Mouse (Mus musculus): ENCODE data around the gene Piezo1. TPM values are rescaled to one million over a fixed set of nuclear protein-coding genes. Genes with fewer than 3 reads are reported as not detected.
A peak's percentile ranks its signal among the peaks of the same experiment; 100 is the strongest.

Piezo1 gene
- polyA plus RNA-seq, 1 experiment = 59.4 TPM

GRCm38 (mm10) chr8:122554786-122555185, 3.7 kb upstream of the Piezo1 start:
- Histone ChIP-seq H3K4me3 (ENCODE audit: low read depth, low read length) (no peak overlapping the region), H3K36me3 (ENCODE audit: control insufficient read depth, insufficient read depth, low read length, poor library complexity, severe bottlenecking) (no peaks in the 10 kb centered on the region), H3K4me1 (ENCODE audit: control insufficient read depth, insufficient read depth, low read length) (peaks cover 3% of the 10 kb centered on the region), H3K27me3 (ENCODE audit: control insufficient read depth, insufficient read depth, low read length, poor library complexity, severe bottlenecking) (no peaks in the 10 kb centered on the region), H3K9me3 (replicated peaks; ENCODE audit: control insufficient read depth, insufficient read depth, low read length, poor library complexity, severe bottlenecking) (no peaks in the 10 kb centered on the region), H3K9ac (ENCODE audit: low read depth, poor library complexity, severe bottlenecking) (no peak overlapping the region), H3K27ac (ENCODE audit: insufficient read depth, low read length) (no peak overlapping the region)
- TF ChIP-seq CTCF (IDR thresholded peaks at IDR 0.05; ENCODE audit: low read depth, low read length) (no peak), POLR2A (IDR thresholded peaks at IDR 0.05; ENCODE audit: insufficient read depth, low read length) (no peak), EP300 (IDR thresholded peaks at IDR 0.05; ENCODE audit: insufficient read depth, low read depth, low read length) (no peak)

- Histone ChIP-seq H3K36me3 (ENCODE audit: control insufficient read depth, insufficient read depth, low read length, poor library complexity, severe bottlenecking) (0 out of 2 replicates have a peak, but pooled peaks cover 4% of the 10 kb centered on the region), H3K4me1 (ENCODE audit: control insufficient read depth, insufficient read depth, low read length) (peaks cover 5% of the 10 kb centered on the region), H3K4me3 (ENCODE audit: low read depth, low read length) (peak overlapping the region; percentile 68), H3K27me3 (ENCODE audit: control insufficient read depth, insufficient read depth, low read length, poor library complexity, severe bottlenecking) (no peaks in the 10 kb centered on the region), H3K9ac (ENCODE audit: low read depth, poor library complexity, severe bottlenecking) (peak overlapping the region; percentile 96), H3K27ac (ENCODE audit: insufficient read depth, low read length) (no peak overlapping the region), H3K9me3 (replicated peaks; ENCODE audit: control insufficient read depth, insufficient read depth, low read length, poor library complexity, severe bottlenecking) (no peaks in the 10 kb centered on the region)
- no peak for TF ChIP-seq POLR2A (IDR thresholded peaks at IDR 0.05; ENCODE audit: insufficient read depth, low read length)
- no peak for TF ChIP-seq CTCF (IDR thresholded peaks at IDR 0.05; ENCODE audit: low read depth, low read length)
- TF ChIP-seq EP300 (IDR thresholded peaks at IDR 0.05; ENCODE audit: insufficient read depth, low read depth, low read length) = no peak
These were observed 199 bp downstream of the Piezo1 start for GRCm38 (mm10) chr8:122550995-122551264.

GRCm38 (mm10) chr8:122550234-122550994, 715 bp downstream of the Piezo1 start:
- Histone ChIP-seq H3K9ac (ENCODE audit: low read depth, poor library complexity, severe bottlenecking) (peak overlapping the region; percentile 96), H3K27ac (ENCODE audit: insufficient read depth, low read length) (no peak overlapping the region), H3K27me3 (ENCODE audit: control insufficient read depth, insufficient read depth, low read length, poor library complexity, severe bottlenecking) (no peaks in the 10 kb centered on the region), H3K36me3 (ENCODE audit: control insufficient read depth, insufficient read depth, low read length, poor library complexity, severe bottlenecking) (0 out of 2 replicates have a peak, but pooled peaks cover 4% of the 10 kb centered on the region), H3K4me3 (ENCODE audit: low read depth, low read length) (peak overlapping the region; percentile 68), H3K4me1 (ENCODE audit: control insufficient read depth, insufficient read depth, low read length) (peaks cover 5% of the 10 kb centered on the region), H3K9me3 (replicated peaks; ENCODE audit: control insufficient read depth, insufficient read depth, low read length, poor library complexity, severe bottlenecking) (no peaks in the 10 kb centered on the region)
- TF ChIP-seq CTCF (IDR thresholded peaks at IDR 0.05; ENCODE audit: low read depth, low read length) = no peak
- TF ChIP-seq EP300 (IDR thresholded peaks at IDR 0.05; ENCODE audit: insufficient read depth, low read depth, low read length) = no peak
- no peak for TF ChIP-seq POLR2A (IDR thresholded peaks at IDR 0.05; ENCODE audit: insufficient read depth, low read length)

- Histone ChIP-seq H3K9ac (ENCODE audit: low read depth, poor library complexity, severe bottlenecking) (0 out of 2 replicates have a peak overlapping the region, but pooled peaks have one; percentile 96), H3K4me1 (ENCODE audit: control insufficient read depth, insufficient read depth, low read length) (peaks cover 9% of the 10 kb centered on the region), H3K4me3 (ENCODE audit: low read depth, low read length) (no peak overlapping the region), H3K36me3 (ENCODE audit: control insufficient read depth, insufficient read depth, low read length, poor library complexity, severe bottlenecking) (0 out of 2 replicates have a peak, but pooled peaks cover 4% of the 10 kb centered on the region), H3K27me3 (ENCODE audit: control insufficient read depth, insufficient read depth, low read length, poor library complexity, severe bottlenecking) (no peaks in the 10 kb centered on the region), H3K27ac (ENCODE audit: insufficient read depth, low read length) (0 out of 2 replicates have a peak overlapping the region, but pooled peaks have one; percentile 3), H3K9me3 (replicated peaks; ENCODE audit: control insufficient read depth, insufficient read depth, low read length, poor library complexity, severe bottlenecking) (no peaks in the 10 kb centered on the region)
- no peak for TF ChIP-seq POLR2A (IDR thresholded peaks at IDR 0.05; ENCODE audit: insufficient read depth, low read length)
- TF ChIP-seq EP300 (IDR thresholded peaks at IDR 0.05; ENCODE audit: insufficient read depth, low read depth, low read length) = no peak
- TF ChIP-seq CTCF (IDR thresholded peaks at IDR 0.05; ENCODE audit: low read depth, low read length) = no peak
These were observed 2.2 kb downstream of the Piezo1 start for GRCm38 (mm10) chr8:122548891-122549439.

GRCm38 (mm10) chr8:122548331-122548730, 2.8 kb downstream of the Piezo1 start:
- TF ChIP-seq EP300 (IDR thresholded peaks at IDR 0.05; ENCODE audit: insufficient read depth, low read depth, low read length) (no peak), CTCF (IDR thresholded peaks at IDR 0.05; ENCODE audit: low read depth, low read length) (no peak), POLR2A (IDR thresholded peaks at IDR 0.05; ENCODE audit: insufficient read depth, low read length) (no peak)
- no peak overlapping the region for H3K4me3 ChIP-seq (ENCODE audit: low read depth, low read length)
- H3K36me3 ChIP-seq (ENCODE audit: control insufficient read depth, insufficient read depth, low read length, poor library complexity, severe bottlenecking) = 0 out of 2 replicates have a peak, but pooled peaks cover 4% of the 10 kb centered on the region
- H3K27me3 ChIP-seq (ENCODE audit: control insufficient read depth, insufficient read depth, low read length, poor library complexity, severe bottlenecking) = no peaks in the 10 kb centered on the region
- H3K27ac ChIP-seq (ENCODE audit: insufficient read depth, low read length) = 0 out of 2 replicates have a peak overlapping the region, but pooled peaks have one; percentile 20
- H3K4me1 ChIP-seq (ENCODE audit: control insufficient read depth, insufficient read depth, low read length) = peaks cover 9% of the 10 kb centered on the region
- H3K9me3 ChIP-seq (replicated peaks; ENCODE audit: control insufficient read depth, insufficient read depth, low read length, poor library complexity, severe bottlenecking) = no peaks in the 10 kb centered on the region
- no peak overlapping the region for H3K9ac ChIP-seq (ENCODE audit: low read depth, poor library complexity, severe bottlenecking)

- Histone ChIP-seq H3K4me3 (ENCODE audit: low read depth, low read length) (no peak overlapping the region), H3K27ac (ENCODE audit: insufficient read depth, low read length) (no peak overlapping the region), H3K9me3 (replicated peaks; ENCODE audit: control insufficient read depth, insufficient read depth, low read length, poor library complexity, severe bottlenecking) (no peaks in the 10 kb centered on the region), H3K9ac (ENCODE audit: low read depth, poor library complexity, severe bottlenecking) (no peak overlapping the region), H3K27me3 (ENCODE audit: control insufficient read depth, insufficient read depth, low read length, poor library complexity, severe bottlenecking) (no peaks in the 10 kb centered on the region), H3K4me1 (ENCODE audit: control insufficient read depth, insufficient read depth, low read length) (peaks cover 9% of the 10 kb centered on the region), H3K36me3 (ENCODE audit: control insufficient read depth, insufficient read depth, low read length, poor library complexity, severe bottlenecking) (0 out of 2 replicates have a peak, but pooled peaks cover 4% of the 10 kb centered on the region)
- TF ChIP-seq CTCF (IDR thresholded peaks at IDR 0.05; ENCODE audit: low read depth, low read length) = no peak
- TF ChIP-seq EP300 (IDR thresholded peaks at IDR 0.05; ENCODE audit: insufficient read depth, low read depth, low read length) = no peak
- no peak for TF ChIP-seq POLR2A (IDR thresholded peaks at IDR 0.05; ENCODE audit: insufficient read depth, low read length)
These were observed 3.3 kb downstream of the Piezo1 start for GRCm38 (mm10) chr8:122547815-122548214.
